Mouse (Mus musculus): Measurements from ENCODE around the gene Serpina11. TPM values are rescaled to one million over a fixed set of nuclear protein-coding genes. Genes with fewer than 3 reads are reported as not detected.

The Serpina11 gene
- polyA plus RNA-seq, 1 experiment from 2014 or later, result 0.32 TPM

DNA sequence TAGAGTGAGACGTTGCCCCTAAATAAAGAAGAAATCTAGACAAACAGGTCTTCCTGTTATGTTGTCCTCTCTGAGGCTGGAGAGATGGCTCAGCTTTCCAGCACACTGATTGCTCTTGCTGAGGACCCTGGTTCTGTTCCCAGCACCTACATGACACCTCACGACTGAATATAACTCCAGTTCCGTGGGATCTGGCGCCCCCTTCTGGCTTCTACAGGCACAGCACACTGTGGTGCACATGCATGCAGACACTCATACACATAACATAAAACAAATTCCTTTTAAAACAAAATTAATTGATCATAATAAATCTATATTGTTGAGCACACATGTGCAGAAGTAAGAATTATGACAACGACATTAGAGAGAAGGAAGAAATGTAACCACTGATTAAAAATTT lies 14.9 kb upstream of the Serpina11 start:
- Histone ChIP-seq H3K4me2 (replicated peaks; ENCODE audit: low read depth) (no peak overlapping the region), H3K9ac (ENCODE audit: low read length) (no peak overlapping the region), H3K27ac (replicated peaks) (no peak overlapping the region), H3K9me3 (ENCODE audit: control insufficient read depth, low read length) (no peaks in the 10 kb centered on the region), H3K36me3 (ENCODE audit: control insufficient read depth, insufficient read depth, low read length) (no peaks in the 10 kb centered on the region), H3K4me3 (ENCODE audit: low read depth, low read length) (no peak overlapping the region), H3K27me3 (ENCODE audit: control insufficient read depth, insufficient read depth, low read length) (no peaks in the 10 kb centered on the region), H3K4me1 (replicated peaks; ENCODE audit: control insufficient read depth, insufficient read depth) (no peaks in the 10 kb centered on the region)
- WGBS, result 80% methylated on average over 5 of the region's 5 CpGs
- TF ChIP-seq CTCF (IDR thresholded peaks at IDR 0.05; ENCODE audit: low read depth), result peak; percentile 21
- TF ChIP-seq EP300 (optimal IDR thresholded peaks at IDR 0.05), result no peak
- ATAC-seq (ENCODE audit: low FRiP score, low TSS enrichment) (no peak), DNase-seq (ENCODE audit: low spot score) (no peak)

DNA sequence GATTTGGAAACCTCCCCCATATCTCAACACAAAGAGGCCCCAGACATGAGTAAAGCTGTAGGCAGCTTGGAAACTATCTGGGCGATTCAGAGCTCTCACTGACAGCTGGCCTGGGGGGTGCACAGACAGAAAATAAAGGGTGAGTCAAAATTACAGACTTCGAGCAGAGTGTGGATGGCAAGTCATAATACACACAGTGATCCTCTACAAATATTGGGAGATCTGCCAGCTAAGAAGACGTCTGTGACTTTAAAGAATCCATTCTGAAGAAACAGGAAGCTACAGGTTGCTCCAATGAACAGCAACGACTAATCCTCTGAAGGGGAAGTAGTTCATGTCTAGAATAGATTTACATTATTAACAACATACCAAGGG lies 13.5 kb upstream of the Serpina11 start:
- Histone ChIP-seq H3K36me3 (ENCODE audit: control insufficient read depth, insufficient read depth, low read length) (no peaks in the 10 kb centered on the region), H3K9ac (ENCODE audit: low read length) (no peak overlapping the region), H3K4me2 (replicated peaks; ENCODE audit: low read depth) (no peak overlapping the region), H3K4me1 (replicated peaks; ENCODE audit: control insufficient read depth, insufficient read depth) (no peaks in the 10 kb centered on the region), H3K9me3 (ENCODE audit: control insufficient read depth, low read length) (no peaks in the 10 kb centered on the region), H3K27ac (replicated peaks) (no peak overlapping the region), H3K27me3 (ENCODE audit: control insufficient read depth, insufficient read depth, low read length) (no peaks in the 10 kb centered on the region), H3K4me3 (ENCODE audit: low read depth, low read length) (no peak overlapping the region)
- no peak for DNase-seq (ENCODE audit: low spot score)
- ATAC-seq (ENCODE audit: low FRiP score, low TSS enrichment), result no peak
- 19% methylated on average over 4 of the region's 4 CpGs for WGBS
- TF ChIP-seq CTCF (IDR thresholded peaks at IDR 0.05; ENCODE audit: low read depth) (no peak), EP300 (optimal IDR thresholded peaks at IDR 0.05) (no peak)

GRCm38 (mm10) chr12:104002569-104003237 lies 12.9 kb upstream of the Serpina11 start:
- no peaks in the 10 kb centered on the region for H3K4me1 ChIP-seq (replicated peaks; ENCODE audit: control insufficient read depth, insufficient read depth)
- H3K4me3 ChIP-seq (ENCODE audit: low read depth, low read length), result no peak overlapping the region
- ATAC-seq (ENCODE audit: low FRiP score, low TSS enrichment) (peak; percentile 88), DNase-seq (ENCODE audit: low spot score) (peak; percentile 71)
- TF ChIP-seq EP300 (optimal IDR thresholded peaks at IDR 0.05) (no peak), CTCF (IDR thresholded peaks at IDR 0.05; ENCODE audit: low read depth) (no peak)
- no peaks in the 10 kb centered on the region for H3K36me3 ChIP-seq (ENCODE audit: control insufficient read depth, insufficient read depth, low read length)
- no peak overlapping the region for H3K4me2 ChIP-seq (replicated peaks; ENCODE audit: low read depth)
- no peaks in the 10 kb centered on the region for H3K9me3 ChIP-seq (ENCODE audit: control insufficient read depth, low read length)
- WGBS, result 30% methylated on average over 10 of the region's 10 CpGs
- H3K27ac ChIP-seq (replicated peaks), result 0 out of 2 replicates have a peak overlapping the region, but pooled peaks have one; percentile 41
- H3K9ac ChIP-seq (ENCODE audit: low read length), result no peak overlapping the region
- H3K27me3 ChIP-seq (ENCODE audit: control insufficient read depth, insufficient read depth, low read length), result no peaks in the 10 kb centered on the region

GRCm38 (mm10) chr12:104000594-104000993 lies 10.8 kb upstream of the Serpina11 start:
- Histone ChIP-seq H3K36me3 (ENCODE audit: control insufficient read depth, insufficient read depth, low read length) (no peaks in the 10 kb centered on the region), H3K4me3 (ENCODE audit: low read depth, low read length) (no peak overlapping the region), H3K9ac (ENCODE audit: low read length) (no peak overlapping the region), H3K4me2 (replicated peaks; ENCODE audit: low read depth) (no peak overlapping the region), H3K4me1 (replicated peaks; ENCODE audit: control insufficient read depth, insufficient read depth) (no peaks in the 10 kb centered on the region), H3K9me3 (ENCODE audit: control insufficient read depth, low read length) (no peaks in the 10 kb centered on the region), H3K27ac (replicated peaks) (no peak overlapping the region), H3K27me3 (ENCODE audit: control insufficient read depth, insufficient read depth, low read length) (no peaks in the 10 kb centered on the region)
- DNase-seq (ENCODE audit: low spot score) (no peak), ATAC-seq (ENCODE audit: low FRiP score, low TSS enrichment) (no peak)
- TF ChIP-seq CTCF (IDR thresholded peaks at IDR 0.05; ENCODE audit: low read depth), result no peak
- no peak for TF ChIP-seq EP300 (optimal IDR thresholded peaks at IDR 0.05)
- 86% methylated on average over 3 of the region's 3 CpGs for WGBS

GRCm38 (mm10) chr12:103999611-104000010 lies 9.9 kb upstream of the Serpina11 start:
- Histone ChIP-seq H3K4me2 (replicated peaks; ENCODE audit: low read depth) (no peak overlapping the region), H3K27ac (replicated peaks) (no peak overlapping the region), H3K27me3 (ENCODE audit: control insufficient read depth, insufficient read depth, low read length) (no peaks in the 10 kb centered on the region), H3K4me1 (replicated peaks; ENCODE audit: control insufficient read depth, insufficient read depth) (no peaks in the 10 kb centered on the region), H3K9me3 (ENCODE audit: control insufficient read depth, low read length) (no peaks in the 10 kb centered on the region), H3K4me3 (ENCODE audit: low read depth, low read length) (no peak overlapping the region), H3K9ac (ENCODE audit: low read length) (no peak overlapping the region), H3K36me3 (ENCODE audit: control insufficient read depth, insufficient read depth, low read length) (no peaks in the 10 kb centered on the region)
- ATAC-seq (ENCODE audit: low FRiP score, low TSS enrichment) (no peak), DNase-seq (ENCODE audit: low spot score) (no peak)
- no peak for TF ChIP-seq CTCF (IDR thresholded peaks at IDR 0.05; ENCODE audit: low read depth)
- no peak for TF ChIP-seq EP300 (optimal IDR thresholded peaks at IDR 0.05)
- 90% methylated on average over 8 of the region's 8 CpGs for WGBS

- Histone ChIP-seq H3K4me1 (replicated peaks; ENCODE audit: control insufficient read depth, insufficient read depth) (no peaks in the 10 kb centered on the region), H3K4me3 (ENCODE audit: low read depth, low read length) (no peak overlapping the region), H3K27ac (replicated peaks) (no peak overlapping the region), H3K9me3 (ENCODE audit: control insufficient read depth, low read length) (no peaks in the 10 kb centered on the region), H3K4me2 (replicated peaks; ENCODE audit: low read depth) (no peak overlapping the region), H3K27me3 (ENCODE audit: control insufficient read depth, insufficient read depth, low read length) (no peaks in the 10 kb centered on the region), H3K36me3 (ENCODE audit: control insufficient read depth, insufficient read depth, low read length) (no peaks in the 10 kb centered on the region), H3K9ac (ENCODE audit: low read length) (no peak overlapping the region)
- no peak for TF ChIP-seq EP300 (optimal IDR thresholded peaks at IDR 0.05)
- no peak for TF ChIP-seq CTCF (IDR thresholded peaks at IDR 0.05; ENCODE audit: low read depth)
- ATAC-seq (ENCODE audit: low FRiP score, low TSS enrichment), result no peak
- 48% methylated on average over 2 of the region's 2 CpGs for WGBS
- DNase-seq (ENCODE audit: low spot score), result no peak
Measured at GRCm38 (mm10) chr12:103996513-103996912, 6.8 kb upstream of the Serpina11 start.

Measured in stomach, postnatal 0 days (tissue).